Mouse (Mus musculus) spleen, adult 2 months (tissue): ENCODE data around the gene Nepro.

ENCODE experiments used
- CTCF ChIP-seq: fragments of 200-500 bp; IDR thresholded peaks from 2 replicates; pipeline ENCODE4 v1.5.1; 2011; ENCODE audit warnings: mild to moderate bottlenecking, inconsistent platforms; ENCODE audit not compliant: insufficient read depth, insufficient read length, insufficient replicate concordance; ENCODE audit errors: extremely low read depth
- POLR2A ChIP-seq: fragments of 200-500 bp; IDR thresholded peaks from 2 replicates; pipeline ENCODE4 v1.6.1; 2011; ENCODE audit warnings: low read depth, low read length, inconsistent platforms

DNA sequence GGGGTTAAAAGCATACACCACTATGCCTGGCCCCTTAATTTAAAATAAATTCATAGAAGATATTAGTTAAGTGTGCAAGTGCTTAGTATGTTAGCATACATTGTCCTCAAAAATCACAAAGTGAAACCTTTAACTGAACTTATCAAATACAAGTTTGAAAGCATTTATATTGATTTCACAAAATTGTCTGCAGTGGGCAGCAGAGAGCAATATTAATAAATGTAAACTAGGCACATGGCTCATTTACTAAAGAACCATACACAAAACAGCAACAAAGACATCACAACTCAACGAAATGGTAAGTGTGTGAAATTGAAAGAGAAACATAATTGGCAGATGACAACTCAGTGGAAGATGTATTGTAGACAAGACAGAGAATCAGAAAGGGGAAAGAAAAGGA lies 37.7 kb downstream of the Nepro start:
- TF ChIP-seq POLR2A (no peak), CTCF (no peak)
